Mouse (Mus musculus): ENCODE measurements at regions not wholly inside any gene's neighbourhood (a gene's known extent, or its start where the extent isn't known, plus 50 kb on each side); places are given as distances from the start of the nearest gene placed in this dataset.

DNA sequence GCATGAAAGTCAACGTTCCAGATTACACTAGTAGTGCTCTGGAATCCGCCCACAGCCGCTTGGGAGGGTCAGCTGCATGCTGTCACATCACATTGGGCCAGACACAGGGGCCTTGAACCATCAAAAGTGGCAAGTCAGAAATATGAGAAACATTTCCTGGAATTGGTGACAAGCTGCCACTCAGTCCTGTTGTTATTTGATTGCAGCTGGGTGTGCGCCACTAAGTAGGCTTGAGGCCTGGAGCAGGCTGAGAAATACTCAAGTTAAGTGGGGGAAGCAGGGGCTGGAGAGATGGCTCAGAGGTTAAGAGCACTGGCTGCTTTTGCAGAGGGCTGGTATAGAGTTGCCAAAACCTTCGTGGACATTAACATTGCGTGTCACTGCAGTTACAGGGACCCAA lies 51.2 kb upstream of the Bmp4 start:
- no peak overlapping the region for H3K4me3 ChIP-seq
- intact Hi-C loops (cut with DNase I), result no loop called here
- no peak overlapping the region for H3K27ac ChIP-seq
- no peak for TF ChIP-seq CTCF (IDR thresholded peaks at IDR 0.05)
- DNase-seq, result no peak

Measured in gastrocnemius, adult 2 months (tissue).